Mouse (Mus musculus) ES-Bruce4 (cell line): Measurements from ENCODE around the gene Scaf1.

Experiments
- CTCF ChIP-seq: IDR thresholded peaks from one replicate; pipeline ENCODE4 v1.8.1; 2011; ENCODE audit warnings: low read depth, low read length
- POLR2A ChIP-seq: IDR thresholded peaks from one replicate; pipeline ENCODE4 v1.8.1; 2011; ENCODE audit warnings: low read length; ENCODE audit not compliant: insufficient read depth

GRCm38 (mm10) chr7:45004546-45004945 lies 11.6 kb downstream of the Scaf1 start:
- TF ChIP-seq CTCF (no peak), POLR2A (no peak)
